Mouse (Mus musculus): ENCODE measurements around the gene Smad3.

DNA sequence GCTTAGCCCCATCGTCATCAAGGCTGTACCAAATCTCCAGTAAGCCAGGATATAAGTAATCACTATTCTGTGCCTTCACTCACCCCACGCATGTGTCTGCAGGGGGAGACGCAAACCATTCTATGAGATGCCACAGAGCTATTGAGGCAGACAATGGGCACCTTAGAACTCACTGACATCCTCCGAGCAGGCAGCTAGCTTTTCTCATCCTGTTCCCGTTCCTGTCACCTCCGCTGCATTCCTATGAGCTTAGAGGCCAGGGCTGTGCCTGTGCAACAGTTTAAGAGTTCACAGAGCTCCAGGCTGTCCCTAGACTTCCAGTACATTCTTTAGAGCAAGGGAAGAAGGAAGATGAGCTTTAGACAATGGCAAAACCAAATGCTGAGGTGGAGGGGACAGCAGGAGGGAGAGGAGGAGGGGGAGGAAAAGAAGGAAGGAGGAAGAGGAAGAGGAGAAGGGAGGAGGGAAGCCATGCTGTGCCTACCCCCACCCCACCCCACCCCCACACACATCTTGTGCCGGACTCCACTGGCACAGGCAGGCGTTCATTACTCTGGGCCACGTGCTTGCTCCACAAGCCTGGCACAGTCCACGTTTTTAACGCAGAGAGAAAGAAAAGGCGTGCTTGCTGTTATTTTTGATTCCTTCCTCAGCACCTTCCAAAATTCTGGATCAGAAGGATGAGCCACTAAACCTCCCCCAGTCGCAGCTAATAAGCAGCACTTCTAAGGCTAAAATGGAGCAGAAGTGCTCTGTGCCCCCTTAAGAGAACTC, 14.7 kb downstream of the Smad3 start:
- TF ChIP-seq POLR2A (IDR thresholded peaks at IDR 0.05; ENCODE audit: low read depth, low read length) = no peak
- no peak for TF ChIP-seq CTCF (IDR thresholded peaks at IDR 0.05; ENCODE audit: extremely low read depth, insufficient read depth, insufficient read length, insufficient replicate concordance)

Measured in spleen, adult 2 months (tissue).